Mouse (Mus musculus): ENCODE results near the gene Vmn2r41. TPM values are rescaled to one million over a fixed set of nuclear protein-coding genes. Genes with fewer than 3 reads are reported as not detected.
"Not testable (repeated sequence)": the region's sequence is repeated elsewhere in the genome, so short reads cannot be mapped to it uniquely, and the experiment has no call there.

Vmn2r41 gene
- not detected in 2 replicates for polyA plus RNA-seq (2015; fragmentation: Nextera tagmentation; extraction: Ambion mirVana)

- not testable (repeated sequence) for H3K9ac ChIP-seq; H3K4me2 ChIP-seq; ATAC-seq (ENCODE audit: borderline replicate concordance, extremely low read depth, low FRiP score, low TSS enrichment); H3K36me3 ChIP-seq; H3K27ac ChIP-seq; H3K27me3 ChIP-seq; H3K4me1 ChIP-seq; H3K4me3 ChIP-seq; H3K9me3 ChIP-seq
- no CpG with 5 or more reads among the region's 1 CpGs for WGBS
Observed at GRCm38 (mm10) chr7:8161554-8161953, at the start of gene Vmn2r41. Gene Vmn2r41 (minus strand): TSS chr7:8161654.

- not testable (repeated sequence) for H3K4me1 ChIP-seq; H3K9ac ChIP-seq; H3K4me3 ChIP-seq; H3K27ac ChIP-seq; H3K4me2 ChIP-seq; ATAC-seq (ENCODE audit: borderline replicate concordance, extremely low read depth, low FRiP score, low TSS enrichment); H3K9me3 ChIP-seq; H3K27me3 ChIP-seq; H3K36me3 ChIP-seq
- no CpG with 5 or more reads among the region's 2 CpGs for WGBS
Observed at GRCm38 (mm10) chr7:8200220-8200619, 38.8 kb upstream of the Vmn2r41 start, which contains the start of gene Vmn2r42. Gene Vmn2r42 (minus strand): TSS chr7:8200320.

DNA sequence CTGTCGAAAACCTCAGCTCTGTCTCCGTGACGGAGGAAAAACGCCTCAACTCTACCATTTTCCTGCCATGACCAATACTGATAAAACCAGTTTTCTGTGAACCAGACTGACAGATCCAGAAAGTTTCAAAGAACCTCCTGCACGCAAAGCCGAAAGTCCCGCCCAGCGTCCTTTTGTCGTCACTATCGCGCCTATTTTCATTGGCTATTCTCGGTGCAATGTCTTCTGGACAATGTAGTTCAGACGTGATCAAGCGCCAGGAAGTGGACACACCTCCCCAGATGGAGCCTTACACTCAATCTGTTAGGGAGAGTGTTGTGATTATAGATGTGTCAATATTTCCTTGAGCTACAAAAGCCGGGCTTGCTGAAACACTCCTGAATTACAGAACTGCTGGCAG, 68.6 kb downstream of the Vmn2r41 start:
- not testable (repeated sequence) for ATAC-seq (ENCODE audit: borderline replicate concordance, extremely low read depth, low FRiP score, low TSS enrichment); H3K36me3 ChIP-seq; H3K27me3 ChIP-seq; H3K4me2 ChIP-seq; H3K9ac ChIP-seq; H3K27ac ChIP-seq; H3K4me3 ChIP-seq; H3K9me3 ChIP-seq; H3K4me1 ChIP-seq
- 31% methylated on average over 11 of the region's 15 CpGs for WGBS

Other genes starting within 250 kb of the Vmn2r41 start
- not detected in 2 replicates for gene Vmn2r42, start 38.7 kb upstream of the Vmn2r41 start, polyA plus RNA-seq (2015; fragmentation: Nextera tagmentation; extraction: Ambion mirVana)
- not detected in 2 replicates for gene Vmn2r43, start 98.9 kb upstream of the Vmn2r41 start, polyA plus RNA-seq (2015; fragmentation: Nextera tagmentation; extraction: Ambion mirVana)
- gene Vmn2r44, start 221.7 kb upstream of the Vmn2r41 start, polyA plus RNA-seq (2015; fragmentation: Nextera tagmentation; extraction: Ambion mirVana), result not detected in 2 replicates